Mouse (Mus musculus) forebrain, embryonic 12.5 days (tissue): ENCODE results near the gene Gm49318. TPM values are rescaled to one million over a fixed set of nuclear protein-coding genes. Genes with fewer than 3 reads are reported as not detected.

ENCODE experiments used
- ATAC-seq: fragments of 200-750 bp; cut with Nextera tagmentation; 2 replicates; pipeline ENCODE4 v1.8.0; 2017; ENCODE audit warnings: moderate TSS enrichment; ENCODE audit not compliant: low FRiP score
- H3K27ac ChIP-seq: fragments of 300-500 bp; sonication (generic); 2 replicates; pipeline ENCODE4 v1.5.1; 2016; ENCODE audit warnings: mild to moderate bottlenecking
- H3K27me3 ChIP-seq: fragments of 300-500 bp; sonication (generic); 2 replicates; pipeline ENCODE4 v1.6.1; 2016; ENCODE audit warnings: mild to moderate bottlenecking
- H3K36me3 ChIP-seq: fragments of 300-500 bp; sonication (generic); replicated peaks from 2 replicates; pipeline ENCODE4 v1.6.1; 2016; ENCODE audit warnings: mild to moderate bottlenecking
- H3K4me1 ChIP-seq: fragments of 300-500 bp; sonication (generic); 2 replicates; pipeline ENCODE4 v1.6.1; 2016
- H3K4me2 ChIP-seq: fragments of 300-500 bp; sonication (generic); 2 replicates; pipeline ENCODE4 v1.6.1; 2016; ENCODE audit warnings: mild to moderate bottlenecking, moderate library complexity
- H3K4me3 ChIP-seq: fragments of 300-500 bp; sonication (generic); replicated peaks from 2 replicates; pipeline ENCODE4 v1.5.1; 2016; ENCODE audit warnings: mild to moderate bottlenecking
- H3K9ac ChIP-seq: fragments of 300-500 bp; sonication (generic); 2 replicates; pipeline ENCODE4 v1.6.1; 2016; ENCODE audit warnings: mild to moderate bottlenecking
- H3K9me3 ChIP-seq: fragments of 300-500 bp; sonication (generic); 2 replicates; pipeline ENCODE4 v1.6.1; 2016
- WGBS: fragments of 180-500 bp; shearing (Covaris S2); methylation state at CpG from one replicate; pipeline ENCODE4 v1.1.7; 2016; 5-methylcytosine and 5-hydroxymethylcytosine counted together
- polyA plus RNA-seq: library from polyadenylated mRNA; unstranded; fragments of >200 nt; fragmentation: Nextera tagmentation; extraction: Ambion mirVana; gene quantifications from 2 replicates; pipeline ENCODE4 v1.2.1, GENCODE M21; 2016

Gene Gm49318
- polyA plus RNA-seq = not detected in 2 replicates

DNA sequence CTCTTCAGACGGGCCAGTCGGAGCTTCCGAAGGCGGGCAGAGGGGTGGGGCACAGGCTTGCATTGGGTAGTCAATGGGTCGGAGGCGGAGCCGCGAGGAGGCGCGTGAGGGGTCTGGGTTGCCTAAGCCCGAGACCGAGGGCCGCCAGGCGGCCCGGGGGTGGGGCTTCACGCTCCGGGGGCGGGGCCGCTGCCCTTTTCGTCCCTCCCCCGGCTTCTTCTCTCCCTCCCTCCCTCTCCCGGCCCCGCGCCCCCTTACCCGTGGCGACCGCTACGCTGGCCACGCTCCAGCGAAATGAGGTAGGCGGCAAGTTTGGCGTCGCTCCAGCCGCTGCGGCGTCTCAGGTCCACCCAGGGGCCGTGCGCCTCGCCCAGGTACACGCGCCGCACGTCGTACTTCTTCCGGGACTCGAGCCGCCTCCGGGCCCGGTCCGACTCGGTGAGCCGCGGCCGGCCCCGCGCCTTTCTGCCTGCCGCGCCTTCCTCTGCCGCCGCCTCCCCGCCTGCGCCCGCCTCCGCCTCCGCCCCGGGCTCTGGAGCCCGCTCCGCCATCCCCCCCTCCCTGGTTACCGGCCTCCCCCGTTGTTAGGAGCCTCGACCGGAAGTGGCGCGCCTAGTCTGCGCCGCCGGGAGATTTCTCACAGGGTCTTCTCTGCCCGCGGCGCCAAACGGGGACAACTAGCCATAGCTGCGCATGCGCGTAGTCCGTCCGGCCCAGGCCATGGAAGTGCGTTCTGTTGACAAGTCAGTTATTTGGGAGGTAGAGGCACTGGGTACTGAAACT, at the start of gene Gm49318, which contains the start of gene Zfp653:
Gene Gm49318 (minus strand): TSS at position 469 of the 783 bp plus-strand sequence.
Gene Zfp653 (minus strand): TSS at position 586 of the 783 bp plus-strand sequence.
- peaks cover 13% of the 10 kb centered on the region for H3K4me1 ChIP-seq
- H3K4me2 ChIP-seq = peak within 1 kb of the TSS; percentile 60
- peaks cover 38% of the 10 kb centered on the region for H3K36me3 ChIP-seq
- H3K27ac ChIP-seq = peak within 1 kb of the TSS; percentile 97
- WGBS = under 1% methylated on average over 66 of the region's 87 CpGs
- H3K9ac ChIP-seq = peak within 1 kb of the TSS; percentile 88
- H3K4me3 ChIP-seq = peak within 1 kb of the TSS; percentile 86
- no peaks in the 10 kb centered on the region for H3K9me3 ChIP-seq
- ATAC-seq = peak; percentile 98
- H3K27me3 ChIP-seq = no peaks in the 10 kb centered on the region

DNA sequence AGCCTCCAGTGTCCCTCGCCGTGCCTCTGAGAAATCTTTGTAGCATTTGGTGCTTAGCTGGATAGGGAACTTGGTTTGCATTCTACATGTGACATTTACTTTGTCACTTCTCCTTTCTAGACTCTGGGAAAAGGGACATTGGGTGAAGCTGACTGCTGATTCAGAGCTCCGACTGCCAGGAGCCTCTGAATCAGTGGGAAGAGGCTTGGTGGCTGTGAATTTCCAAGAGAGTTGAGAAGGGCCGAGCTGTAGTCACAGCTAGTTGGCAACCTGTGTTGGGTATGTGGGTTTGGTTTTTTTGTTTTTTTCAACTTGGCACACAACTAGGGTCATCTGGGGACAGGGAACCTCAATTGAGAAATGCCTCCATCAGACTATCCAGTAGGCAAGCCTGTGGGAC, 48.5 kb upstream of the Gm49318 start:
- Histone ChIP-seq H3K4me1 (peaks cover 18% of the 10 kb centered on the region), H3K9me3 (no peaks in the 10 kb centered on the region), H3K27ac (no peak overlapping the region), H3K27me3 (no peaks in the 10 kb centered on the region), H3K36me3 (no peaks in the 10 kb centered on the region), H3K4me3 (no peak overlapping the region), H3K4me2 (no peak overlapping the region), H3K9ac (no peak overlapping the region)
- ATAC-seq = no peak
- WGBS = 96% methylated on average over 4 of the region's 4 CpGs

DNA sequence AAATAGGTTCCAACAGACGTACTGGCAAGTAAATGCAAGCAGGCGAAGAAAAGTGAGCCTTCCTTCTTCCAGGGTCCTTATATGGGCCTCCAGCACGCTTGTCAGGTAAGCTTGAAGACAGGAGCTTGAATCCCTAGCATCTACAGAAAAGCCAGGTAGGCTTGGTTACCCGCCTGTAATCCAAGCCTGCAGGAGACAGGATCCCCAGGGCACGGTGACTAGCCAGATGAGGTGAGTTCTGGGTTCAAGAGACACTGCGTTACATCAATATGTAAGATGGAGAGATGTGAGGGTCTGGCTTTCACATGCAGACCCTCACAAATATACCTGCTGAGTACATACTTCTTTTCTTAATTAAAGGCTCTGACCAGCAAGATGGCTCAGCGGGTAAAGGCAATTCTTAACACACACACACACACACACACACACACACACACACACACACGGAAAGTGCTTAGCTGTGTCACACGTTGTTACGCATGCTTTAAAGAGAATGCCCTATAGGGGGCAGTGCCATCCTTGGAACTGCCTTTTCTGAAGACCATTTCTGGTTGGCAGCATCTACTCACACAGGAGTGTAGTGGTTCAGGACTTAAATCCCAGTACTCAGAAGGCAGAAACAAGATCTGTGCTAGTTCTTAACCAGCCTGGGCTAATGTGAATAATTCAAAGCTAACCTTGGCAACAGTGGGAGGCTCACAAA, 46.8 kb upstream of the Gm49318 start:
- H3K4me1 ChIP-seq = peaks cover 18% of the 10 kb centered on the region
- peak overlapping the region; percentile 79 for H3K4me2 ChIP-seq
- H3K27ac ChIP-seq = no peak overlapping the region
- whole genome bisulfite sequencing = 45% methylated on average over 10 of the region's 10 CpGs
- no peaks in the 10 kb centered on the region for H3K9me3 ChIP-seq
- 0 out of 2 replicates have a peak overlapping the region, but pooled peaks have one; percentile 88 for H3K9ac ChIP-seq
- H3K4me3 ChIP-seq = peak overlapping the region; percentile 92
- H3K27me3 ChIP-seq = no peaks in the 10 kb centered on the region
- H3K36me3 ChIP-seq = peaks cover 10% of the 10 kb centered on the region
- ATAC-seq = no peak

DNA sequence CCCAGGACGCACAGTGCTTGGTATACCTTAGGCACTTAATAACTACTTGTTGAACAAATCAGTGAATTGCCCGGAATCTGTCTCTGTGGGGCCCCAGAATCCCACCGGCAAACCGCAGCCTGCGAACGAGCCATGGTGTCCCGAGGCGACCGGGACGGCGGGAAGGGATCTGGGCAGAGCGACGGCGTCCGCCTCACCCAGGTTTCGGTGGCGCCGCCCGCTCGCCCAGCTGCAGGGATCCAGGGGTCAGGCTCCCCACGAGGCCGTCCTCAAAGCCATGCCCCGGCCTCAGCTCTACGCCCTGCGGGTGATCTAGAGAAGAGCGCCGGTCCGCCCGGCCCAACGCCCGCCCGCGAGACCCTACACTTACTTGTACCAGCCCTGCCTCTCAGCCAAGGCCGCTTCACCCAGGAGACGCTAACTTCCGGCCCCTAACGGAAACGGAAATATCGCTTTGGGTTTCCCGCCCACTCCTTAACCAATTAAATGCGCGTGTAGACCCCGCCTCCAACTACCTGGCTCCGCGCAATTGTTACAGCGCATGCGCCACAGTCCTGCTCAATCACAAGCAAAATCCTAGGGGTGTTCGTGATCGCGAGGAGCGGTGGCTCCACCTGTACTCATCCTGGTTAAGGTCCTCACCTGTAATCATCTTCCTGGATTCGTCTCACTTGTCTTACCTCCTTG, 45.8 kb upstream of the Gm49318 start, which contains the start of gene Elof1:
Gene Elof1 (minus strand): TSS at position 433 of the 687 bp plus-strand sequence.
- Histone ChIP-seq H3K4me1 (peaks cover 18% of the 10 kb centered on the region), H3K36me3 (peaks cover 20% of the 10 kb centered on the region), H3K9ac (peak within 1 kb of the TSS; percentile 88), H3K4me3 (peak within 1 kb of the TSS; percentile 92), H3K27me3 (no peaks in the 10 kb centered on the region), H3K9me3 (no peaks in the 10 kb centered on the region), H3K27ac (peak within 1 kb of the TSS; percentile 78), H3K4me2 (peak within 1 kb of the TSS; percentile 79)
- peak; percentile 96 for ATAC-seq
- under 1% methylated on average over 52 of the region's 52 CpGs for WGBS

DNA sequence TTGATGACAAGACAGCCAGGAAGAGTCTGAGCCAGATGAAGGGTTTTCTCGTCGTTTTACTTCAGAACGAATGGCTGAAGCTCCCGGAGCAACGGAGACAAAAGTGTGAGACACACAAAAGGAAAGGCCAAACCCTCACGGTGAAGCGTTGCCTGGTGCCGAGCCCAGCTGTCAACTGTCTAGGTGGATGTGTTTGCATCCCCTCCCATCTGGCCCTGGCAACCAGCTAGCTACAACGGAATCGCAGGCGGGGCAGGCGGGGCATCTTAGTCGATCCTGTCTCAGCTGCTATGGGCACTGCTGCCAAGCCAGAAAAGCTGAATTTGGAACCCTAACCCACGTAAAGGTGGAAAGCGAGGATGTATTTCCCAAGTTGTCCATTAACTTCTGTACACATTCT, 45.0 kb upstream of the Gm49318 start:
- H3K4me3 ChIP-seq = peak overlapping the region; percentile 92

DNA sequence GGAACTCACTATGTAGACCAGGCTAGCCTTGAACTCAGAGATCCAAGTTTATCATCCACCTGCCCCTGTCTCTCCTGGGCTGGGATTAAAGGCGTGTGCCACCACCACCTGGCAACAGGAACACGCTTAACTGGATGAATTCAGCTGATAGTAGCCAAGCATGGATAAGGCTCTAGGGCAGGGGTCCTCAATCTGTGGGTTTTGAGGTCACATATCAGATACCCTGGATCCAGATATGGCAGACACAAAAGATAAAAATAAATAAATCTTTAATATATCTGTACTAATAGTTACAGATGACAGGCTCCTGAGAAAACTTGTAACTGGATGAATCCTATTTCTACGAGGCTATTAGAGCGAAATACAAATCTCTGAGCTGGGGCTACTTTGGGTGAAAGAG, 44.6 kb upstream of the Gm49318 start:
- Histone ChIP-seq H3K4me2 (peak overlapping the region; percentile 79), H3K4me1 (peaks cover 18% of the 10 kb centered on the region), H3K27ac (no peak overlapping the region), H3K4me3 (peak overlapping the region; percentile 92), H3K9ac (peak overlapping the region; percentile 88), H3K27me3 (no peaks in the 10 kb centered on the region), H3K9me3 (no peaks in the 10 kb centered on the region), H3K36me3 (peaks cover 32% of the 10 kb centered on the region)
- ATAC-seq = no peak
- 93% methylated on average over 4 of the region's 4 CpGs for WGBS

More for the DNA sequence above, 45.0 kb upstream of the Gm49318 start:
- no peaks in the 10 kb centered on the region for H3K9me3 ChIP-seq
- peaks cover 18% of the 10 kb centered on the region for H3K4me1 ChIP-seq
- WGBS = 36% methylated on average over 15 of the region's 15 CpGs
- no peaks in the 10 kb centered on the region for H3K27me3 ChIP-seq
- H3K27ac ChIP-seq = no peak overlapping the region
- H3K4me2 ChIP-seq = peak overlapping the region; percentile 79
- H3K9ac ChIP-seq = peak overlapping the region; percentile 88
- H3K36me3 ChIP-seq = peaks cover 28% of the 10 kb centered on the region
- ATAC-seq = no peak

DNA sequence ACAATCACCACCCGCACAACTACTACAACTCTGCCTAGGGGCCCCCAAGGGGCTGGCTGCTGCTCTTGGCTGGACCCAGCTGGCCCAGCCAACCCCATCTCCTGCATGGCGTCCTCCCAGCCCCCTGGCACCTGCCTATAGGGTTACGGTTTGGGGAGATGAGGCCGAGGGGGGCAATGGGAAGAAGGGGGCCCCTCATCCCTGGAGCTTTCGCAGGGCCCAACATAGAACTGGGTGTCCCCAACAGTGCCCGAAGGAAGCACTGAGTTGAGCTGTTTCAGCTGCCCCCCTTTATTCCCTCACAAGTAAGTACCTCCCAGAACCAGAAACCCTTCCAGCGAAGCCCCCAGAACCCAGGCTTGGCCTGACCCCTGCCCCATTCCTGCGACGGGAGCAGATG, 37.1 kb upstream of the Gm49318 start:
- Histone ChIP-seq H3K9ac (no peak overlapping the region), H3K4me3 (no peak overlapping the region), H3K36me3 (peaks cover 40% of the 10 kb centered on the region), H3K4me2 (no peak overlapping the region), H3K27ac (no peak overlapping the region), H3K27me3 (no peaks in the 10 kb centered on the region), H3K4me1 (no peaks in the 10 kb centered on the region), H3K9me3 (no peaks in the 10 kb centered on the region)
- no peak for ATAC-seq
- 88% methylated on average over 9 of the region's 9 CpGs for WGBS

DNA sequence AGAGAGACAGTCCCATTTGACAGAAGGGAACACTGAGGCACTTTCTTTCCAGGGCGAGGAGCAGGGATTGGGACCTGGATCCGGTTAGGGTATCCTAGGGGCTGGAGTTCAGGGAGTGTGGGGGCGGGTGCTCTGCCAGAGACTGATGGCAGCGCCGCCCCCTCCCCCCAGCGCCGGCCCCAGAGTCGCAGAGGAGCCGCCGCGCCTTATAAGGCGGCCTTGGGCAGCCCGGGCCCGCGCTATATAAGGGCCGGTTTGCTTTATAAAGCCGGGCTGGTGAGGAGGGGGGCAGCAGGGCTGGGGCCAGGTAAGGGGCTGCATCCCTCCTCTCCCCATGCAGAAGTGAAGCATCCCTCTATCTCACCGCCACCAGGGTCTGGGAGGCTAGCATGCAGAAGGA, 28.9 kb upstream of the Gm49318 start:
- 3% methylated on average over 18 of the region's 18 CpGs for WGBS
- H3K4me2 ChIP-seq = no peak overlapping the region
- no peak for ATAC-seq
- H3K4me1 ChIP-seq = peaks cover 5% of the 10 kb centered on the region; the same call in 1 of the 2 replicates
- H3K9me3 ChIP-seq = no peaks in the 10 kb centered on the region
- no peak overlapping the region for H3K27ac ChIP-seq
- no peaks in the 10 kb centered on the region for H3K36me3 ChIP-seq
- H3K4me3 ChIP-seq = 0 out of 2 replicates have a peak overlapping the region, but pooled peaks have one; percentile 5
- H3K27me3 ChIP-seq = peaks cover 53% of the 10 kb centered on the region
- H3K9ac ChIP-seq = no peak overlapping the region

DNA sequence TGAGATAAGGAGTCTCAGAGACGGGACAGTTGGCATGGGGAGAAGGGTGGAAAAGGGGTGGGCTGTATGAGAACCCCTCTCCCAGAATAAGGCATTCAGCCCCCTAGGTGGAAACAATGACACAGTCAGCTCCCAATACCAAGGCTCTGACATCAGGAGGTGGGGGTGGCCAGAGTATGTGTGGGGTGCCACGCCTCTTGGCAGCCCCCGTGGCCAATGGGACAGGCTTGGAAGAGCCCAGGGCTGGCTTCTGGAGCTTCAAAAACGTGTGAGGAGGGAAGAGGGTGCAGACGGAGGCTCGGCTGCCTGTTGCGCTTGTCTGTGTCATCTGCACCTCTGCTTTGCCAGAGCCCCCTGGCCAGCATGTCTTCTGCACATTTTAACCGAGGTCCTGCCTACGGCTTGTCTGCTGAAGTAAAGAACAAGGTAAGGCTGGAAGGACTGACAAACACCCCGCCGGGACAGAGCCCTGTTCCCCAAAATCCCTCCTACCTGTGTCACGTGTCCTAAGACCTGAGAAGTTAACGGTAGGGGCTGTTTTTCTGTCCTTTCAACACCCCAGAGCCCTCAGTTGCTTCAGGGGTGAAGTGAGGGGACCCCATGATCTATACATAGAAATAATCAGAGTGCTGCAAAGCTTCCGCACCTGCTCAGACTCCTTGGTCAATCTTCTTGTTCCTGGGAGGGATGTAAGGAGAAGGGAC, 28.1 kb upstream of the Gm49318 start, which contains the start of gene Cnn1:
Gene Cnn1 (plus strand): TSS at position 224 of the 704 bp plus-strand sequence.
- Histone ChIP-seq H3K27ac (no peak within 1 kb of the TSS), H3K9me3 (no peaks in the 10 kb centered on the region), H3K36me3 (no peaks in the 10 kb centered on the region), H3K9ac (no peak within 1 kb of the TSS), H3K4me1 (peaks cover 5% of the 10 kb centered on the region; the same call in 1 of the 2 replicates), H3K4me3 (0 out of 2 replicates have a peak within 1 kb of the TSS, but pooled peaks have one; percentile 5), H3K4me2 (no peak within 1 kb of the TSS), H3K27me3 (peaks cover 57% of the 10 kb centered on the region)
- WGBS = 11% methylated on average over 14 of the region's 14 CpGs
- ATAC-seq = no peak

DNA sequence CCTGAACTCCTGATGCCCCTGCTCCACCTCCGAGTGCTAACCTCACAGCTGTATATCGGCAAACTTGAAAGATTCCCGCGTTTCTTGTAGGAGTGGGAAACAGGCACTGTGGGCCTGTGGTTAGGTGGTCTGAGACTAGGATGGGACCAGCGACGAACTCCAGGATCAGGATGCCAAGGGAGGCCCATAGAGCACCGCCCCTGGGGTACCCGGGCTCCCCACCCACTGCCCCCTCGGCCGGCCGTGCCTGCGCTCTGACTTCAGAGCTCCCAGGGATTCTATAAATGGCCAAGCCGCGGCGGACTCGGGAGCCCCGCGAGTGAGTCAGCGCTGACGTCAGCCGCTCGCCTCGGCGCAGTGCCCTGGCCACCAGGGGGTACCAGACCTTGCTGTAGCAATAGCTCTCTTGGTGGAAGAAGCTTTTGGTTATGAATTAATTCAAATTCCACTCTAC, 24.8 kb upstream of the Gm49318 start:
- H3K27me3 ChIP-seq = peaks cover 52% of the 10 kb centered on the region
- peak; percentile 79 for ATAC-seq
- H3K4me1 ChIP-seq = peaks cover 5% of the 10 kb centered on the region; the same call in 1 of the 2 replicates
- no peaks in the 10 kb centered on the region for H3K36me3 ChIP-seq
- peak overlapping the region; percentile 36 for H3K4me3 ChIP-seq
- 3% methylated on average over 24 of the region's 24 CpGs for WGBS
- H3K27ac ChIP-seq = no peak overlapping the region
- H3K4me2 ChIP-seq = peak overlapping the region; percentile 65
- peak overlapping the region; percentile 59 for H3K9ac ChIP-seq
- no peaks in the 10 kb centered on the region for H3K9me3 ChIP-seq

DNA sequence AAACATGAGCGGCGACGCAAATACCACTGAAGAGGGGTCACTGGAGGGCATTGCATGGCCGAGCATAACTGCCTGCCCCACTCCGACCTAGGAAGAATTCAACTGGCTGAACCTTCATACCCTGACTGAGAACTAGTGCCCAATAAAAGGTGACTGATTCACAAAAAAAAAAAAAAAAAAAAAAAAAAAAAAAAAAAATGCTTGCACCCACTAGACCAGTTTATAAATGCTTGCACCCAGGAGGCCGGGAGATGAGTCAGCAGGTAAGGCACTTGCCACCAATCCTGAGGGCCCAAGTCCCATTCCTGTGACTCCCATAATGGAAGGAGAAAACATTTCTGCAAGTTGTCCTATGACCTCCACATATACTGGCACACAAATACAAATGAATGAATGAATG, 21.7 kb upstream of the Gm49318 start:
- Histone ChIP-seq H3K9ac (no peak overlapping the region), H3K9me3 (no peaks in the 10 kb centered on the region), H3K27me3 (peaks cover 20% of the 10 kb centered on the region), H3K27ac (no peak overlapping the region), H3K4me2 (no peak overlapping the region), H3K36me3 (no peaks in the 10 kb centered on the region), H3K4me3 (no peak overlapping the region), H3K4me1 (peaks cover 5% of the 10 kb centered on the region; the same call in 1 of the 2 replicates)
- 91% methylated on average over 6 of the region's 6 CpGs for WGBS
- ATAC-seq = no peak
